Mouse (Mus musculus) 3T3-L1 (cell line): ENCODE results near the gene Crybb2.

Source experiments
- DNase-seq: peaks from one replicate; pipeline ENCODE4 v3.0.0-alpha.2; 2015; ENCODE audit warnings: low read depth, low spot score

Gene Crybb2

DNA sequence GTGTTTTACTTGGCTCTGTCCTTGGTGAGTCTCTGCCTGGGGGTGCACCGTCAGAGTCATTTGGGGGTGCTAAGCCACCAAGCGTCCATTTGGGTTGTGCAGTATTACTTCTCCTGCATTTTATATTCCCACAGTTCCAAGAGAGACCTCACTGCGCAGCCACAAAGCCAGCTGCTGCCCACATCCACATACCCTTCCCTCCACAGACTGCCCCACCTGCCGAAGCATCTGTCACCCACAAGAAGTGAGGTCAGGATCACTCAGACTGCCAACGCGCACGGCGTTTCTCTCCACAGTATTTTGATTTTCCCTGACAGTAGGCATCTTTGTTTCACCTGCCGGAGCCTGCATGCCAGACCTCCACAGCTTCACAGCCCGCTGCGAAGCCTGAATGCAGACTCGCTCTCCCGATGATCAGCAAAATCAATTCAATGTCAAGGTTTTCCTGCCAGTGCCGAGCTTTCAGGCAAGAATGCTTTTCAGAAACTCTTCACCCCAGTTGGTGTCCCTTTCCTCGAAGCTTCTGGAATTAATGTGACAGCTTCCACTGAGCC, 38.6 kb downstream of the Crybb2 start:
- no peak for DNase-seq

DNA sequence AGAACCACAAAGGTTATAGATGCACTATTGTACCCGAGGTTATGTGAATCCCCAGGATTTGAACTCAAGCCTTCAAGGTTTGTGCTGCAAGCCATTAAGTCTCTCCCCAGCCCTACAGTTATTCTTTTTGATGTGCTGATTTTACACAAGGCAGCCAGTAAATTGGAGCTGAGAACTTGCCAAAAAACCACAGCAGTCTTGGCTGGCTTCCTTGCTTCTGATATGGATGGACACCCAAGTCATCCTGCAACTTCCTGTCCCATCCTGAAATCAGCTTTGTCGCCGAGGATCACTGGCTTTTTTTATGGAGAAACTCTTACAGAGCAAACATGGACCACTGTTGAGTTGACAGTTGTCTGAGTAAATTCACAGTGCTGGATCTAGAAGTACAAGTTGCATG, 39.8 kb downstream of the Crybb2 start:
- DNase-seq, result no peak

DNA sequence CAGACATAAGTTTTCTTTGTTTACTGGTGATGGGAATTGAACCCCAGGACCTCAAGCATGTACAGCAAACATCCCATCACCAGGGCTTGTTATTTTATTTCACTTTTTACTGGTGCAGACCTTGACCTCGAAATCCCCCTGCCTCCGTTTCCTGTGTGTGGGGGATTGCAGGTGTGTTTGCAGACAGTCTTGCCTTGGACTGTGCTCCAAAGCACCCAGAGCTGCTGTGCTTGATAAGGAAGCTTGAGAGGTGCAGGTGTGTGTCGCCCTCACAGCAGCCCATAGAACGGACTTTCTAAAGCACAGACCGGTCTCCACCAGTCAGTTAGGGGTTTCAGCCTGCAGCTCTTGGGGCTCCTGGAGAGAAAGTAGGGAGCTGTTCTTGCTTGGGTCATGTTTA, 43.2 kb downstream of the Crybb2 start:
- DNase-seq, result no peak

DNA sequence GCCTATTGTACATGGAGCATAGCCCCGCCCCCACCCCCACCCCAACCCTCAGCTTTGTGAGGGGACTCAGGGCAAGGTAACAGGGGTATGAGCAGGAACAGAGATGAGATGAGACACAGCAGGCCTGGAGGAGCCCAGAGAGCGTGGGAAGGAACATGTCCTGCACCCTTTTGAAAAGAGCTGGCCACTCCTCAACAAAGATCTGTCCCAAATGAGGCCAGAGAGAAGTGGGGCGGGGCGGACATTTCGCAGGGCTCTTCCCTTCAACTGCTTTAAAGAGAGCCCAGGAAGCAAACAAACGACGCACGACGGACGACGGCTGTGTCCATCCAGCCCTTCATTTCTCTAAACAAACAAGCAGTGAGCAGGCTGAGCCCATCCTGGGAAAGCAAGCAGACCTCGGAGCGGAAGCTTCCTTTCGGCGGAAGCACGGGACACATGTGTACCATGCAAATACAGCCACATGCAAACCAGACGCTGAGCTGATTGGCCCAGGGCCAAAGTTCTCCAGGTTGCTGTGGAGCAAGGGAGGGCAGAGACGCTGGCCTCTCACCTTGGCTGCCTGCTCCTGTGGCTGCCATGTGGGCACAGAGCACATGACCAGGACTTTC, 45.7 kb downstream of the Crybb2 start:
- DNase-seq, result no peak

DNA sequence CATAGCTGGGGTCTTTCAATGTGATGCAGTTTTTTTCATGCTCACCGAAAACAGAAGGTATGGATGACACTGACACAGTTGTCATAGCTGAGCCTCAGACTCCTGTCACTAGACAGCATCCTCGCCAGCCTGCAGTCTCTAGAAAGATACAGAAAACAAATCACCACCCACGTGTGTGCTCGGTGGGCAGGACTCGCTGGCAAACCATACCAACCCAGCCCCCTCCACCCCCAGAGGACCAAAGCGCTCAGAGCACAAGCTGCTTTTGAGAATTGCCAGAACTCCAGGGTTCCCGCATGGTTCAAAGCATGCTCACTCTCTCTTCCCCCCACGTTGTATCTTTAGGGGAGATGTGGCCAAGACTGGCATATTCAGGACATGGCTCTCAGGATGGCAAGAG, 51.7 kb downstream of the Crybb2 start:
- DNase-seq, result no peak

DNA sequence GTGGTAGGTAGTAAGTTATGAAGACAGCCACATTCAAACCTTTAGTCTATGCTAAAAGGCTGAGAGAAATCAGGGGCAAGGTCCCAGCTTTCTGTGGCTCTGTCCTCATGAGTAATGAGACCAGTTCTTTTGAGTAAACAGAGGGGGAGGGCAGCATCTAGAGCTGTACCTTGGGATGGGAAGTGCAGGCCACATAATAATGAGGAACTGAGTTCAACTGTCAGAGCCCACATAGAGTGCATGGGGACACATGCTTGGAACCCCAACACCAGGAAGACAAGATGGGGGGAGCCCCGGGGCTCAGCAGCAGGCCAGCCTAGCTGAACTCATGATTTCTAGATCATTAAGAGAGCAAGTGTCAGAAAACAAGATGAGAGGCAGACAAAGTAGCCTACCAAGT, 52.9 kb downstream of the Crybb2 start:
- no peak for DNase-seq

DNA sequence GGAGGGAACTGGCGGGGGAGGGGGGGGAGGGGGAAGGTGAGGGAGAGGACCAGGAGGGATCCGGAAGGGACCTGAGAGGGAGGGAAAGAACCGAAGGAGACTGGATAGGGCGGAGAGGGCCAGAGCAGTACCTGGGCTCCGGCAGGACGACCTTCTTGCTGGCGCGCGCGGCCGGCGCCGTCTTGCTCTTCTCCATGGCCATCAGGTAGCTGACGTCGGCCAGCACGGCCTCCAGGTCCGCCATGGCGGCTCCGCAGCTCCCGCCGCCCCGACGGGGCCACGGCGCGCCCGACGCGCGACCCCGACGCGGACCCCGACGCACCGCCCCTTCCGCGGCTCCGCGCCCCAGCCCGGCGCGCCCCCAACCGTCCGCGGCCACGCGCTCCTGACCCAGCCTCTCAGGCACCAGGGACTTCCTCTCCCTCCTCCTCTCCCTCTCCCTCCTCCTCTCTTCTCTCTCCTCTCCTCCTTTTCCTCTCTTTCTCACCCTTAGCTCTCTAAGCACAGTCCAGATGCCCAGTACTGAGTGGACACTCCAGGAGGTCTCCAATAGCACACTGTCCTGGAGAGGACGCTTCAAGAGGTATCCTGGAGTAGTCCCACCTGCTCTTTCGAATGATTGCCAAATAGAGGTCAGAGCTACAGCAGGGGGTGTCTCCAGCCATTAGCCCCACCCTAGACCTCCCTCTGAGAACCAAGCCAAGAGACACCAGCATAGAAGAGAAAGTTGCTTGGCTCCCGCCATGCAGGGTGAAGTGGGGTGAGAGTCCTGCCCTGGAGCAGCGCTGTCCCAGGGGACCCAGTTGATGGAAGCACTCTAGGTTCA, 54.5 kb downstream of the Crybb2 start, which contains the start of gene Grk3:
TSS of gene Grk3 (minus strand) at position 556 of the 826 bp plus-strand sequence.
- no peak for DNase-seq

DNA sequence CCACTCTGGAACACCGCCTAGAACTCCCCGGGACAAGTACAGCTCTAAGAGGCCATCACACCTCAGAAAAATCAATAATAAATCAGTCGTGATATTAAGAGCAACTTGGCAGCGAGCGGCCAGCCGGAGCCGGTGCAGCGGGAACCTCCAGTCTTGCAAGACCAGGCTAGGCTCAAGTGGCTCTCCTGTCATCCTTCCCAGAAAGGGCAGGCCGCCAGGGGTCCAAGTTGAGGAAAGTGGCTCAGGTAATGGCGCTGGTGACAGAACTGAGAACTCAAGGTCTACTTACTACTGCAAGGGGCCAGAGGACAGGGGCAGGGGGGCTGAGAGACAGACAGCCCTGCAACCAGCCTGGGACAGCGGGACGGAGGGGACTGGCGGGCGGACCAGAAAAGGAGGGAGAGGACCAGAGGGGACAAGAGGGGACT, 55.1 kb downstream of the Crybb2 start:
- DNase-seq, result no peak

DNA sequence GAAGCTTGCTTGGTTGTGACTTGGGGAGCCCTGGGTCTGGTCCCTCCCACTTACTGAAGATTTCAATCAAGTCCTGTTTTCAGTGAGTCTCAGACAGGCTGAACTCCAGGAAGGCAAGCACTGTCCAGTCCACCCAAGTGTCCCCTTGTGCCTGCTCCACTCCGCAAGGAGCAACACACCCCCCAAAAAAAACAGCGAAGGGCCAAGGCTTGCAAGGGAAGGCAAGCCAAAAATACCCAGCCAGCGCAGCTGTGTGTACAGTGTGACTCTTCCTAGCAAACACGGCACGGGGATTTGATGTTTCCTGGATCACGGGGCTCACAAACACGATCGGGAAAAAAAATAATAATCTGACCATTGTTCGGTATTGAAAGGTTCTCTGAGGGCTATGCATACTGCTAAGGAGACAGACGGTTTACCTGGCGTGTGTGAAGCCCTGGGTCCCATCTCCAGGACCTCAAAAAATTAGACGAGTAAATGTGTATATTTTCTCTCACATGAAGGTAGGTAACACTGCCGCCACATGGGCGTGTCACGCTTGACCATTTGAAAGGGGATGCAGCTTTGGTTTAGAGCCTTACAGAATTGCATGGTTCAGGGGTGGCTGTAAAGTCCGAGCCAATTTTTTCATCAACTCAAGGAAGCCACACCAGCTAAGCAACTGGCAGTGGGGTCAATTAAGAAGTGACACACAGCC, 55.7 kb downstream of the Crybb2 start:
- no peak for DNase-seq

DNA sequence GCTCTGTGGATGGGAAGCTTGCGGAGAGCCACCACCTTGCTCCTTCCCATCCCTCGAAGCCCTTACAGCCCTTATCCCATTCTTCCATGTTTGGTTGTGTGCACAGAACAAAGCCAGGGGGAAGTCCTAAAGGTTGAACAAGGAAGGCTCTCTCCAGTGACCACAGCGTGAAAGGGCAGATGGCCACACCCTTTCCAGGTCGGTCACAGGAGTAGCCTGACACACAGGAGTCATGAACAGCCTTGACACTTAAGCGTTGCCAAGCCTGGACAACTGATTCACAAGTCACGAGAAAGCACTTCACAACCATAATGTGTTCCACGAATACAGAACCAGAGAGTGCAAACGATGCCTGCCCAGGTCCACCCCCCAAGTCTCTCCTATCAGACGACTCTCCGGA, 58.0 kb downstream of the Crybb2 start:
- no peak for DNase-seq

DNA sequence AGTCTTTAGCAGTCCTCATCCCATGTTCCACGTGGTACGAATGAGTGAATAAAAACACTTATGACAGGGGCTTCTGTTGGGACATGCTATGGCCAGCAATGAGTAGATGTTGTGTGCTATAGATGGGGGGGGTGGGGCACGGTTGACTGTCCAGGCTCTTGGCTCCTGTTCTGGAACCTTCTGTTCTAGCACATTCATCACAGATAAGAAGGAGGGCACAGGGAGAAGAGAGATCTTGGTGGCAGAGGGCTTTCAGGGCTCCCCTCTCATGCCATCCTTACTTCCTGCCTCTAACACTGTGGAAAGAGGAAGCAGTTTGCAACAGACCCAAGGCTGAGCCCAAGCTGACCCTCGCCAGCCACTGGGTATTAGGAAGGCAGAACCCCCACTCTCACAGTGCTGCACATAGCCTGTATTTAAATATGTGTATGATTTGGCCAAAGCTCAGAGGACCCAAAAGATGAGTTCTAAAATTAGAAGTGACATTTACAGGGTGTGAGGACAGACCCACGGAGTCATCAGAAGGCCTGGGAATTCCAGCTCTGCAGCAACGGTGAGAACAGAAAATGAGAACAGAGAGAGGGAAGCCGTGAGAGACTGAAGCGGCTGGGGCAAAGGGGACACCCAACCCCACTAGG, 60.6 kb downstream of the Crybb2 start:
- no peak for DNase-seq

DNA sequence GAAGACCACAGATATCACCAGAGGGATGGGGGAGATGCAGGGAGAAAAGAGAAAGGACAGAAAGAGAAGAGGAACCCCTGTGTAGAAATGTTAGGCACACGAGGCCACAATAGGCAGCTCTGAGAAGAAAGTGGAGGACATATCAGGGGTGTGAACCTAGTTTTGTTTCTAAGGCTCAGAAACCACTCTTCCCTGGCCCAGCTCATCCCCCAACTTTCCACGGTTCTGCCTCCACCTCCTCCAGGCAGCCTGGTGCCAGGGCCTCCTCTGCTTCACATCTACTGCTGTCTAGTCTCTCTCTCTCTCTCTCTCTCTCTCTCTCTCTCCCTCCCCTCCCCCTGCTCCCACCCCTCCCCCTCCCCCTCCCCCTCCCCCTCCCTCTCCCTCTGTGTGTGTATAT, 61.4 kb downstream of the Crybb2 start:
- DNase-seq, result no peak
